Mouse (Mus musculus) regulatory T cell (primary cell): ENCODE results near the gene Olfr938.

Experiments used
- in situ Hi-C: fragments of 300-600 bp; cut with MboI, MseI; formaldehyde crosslinking; loops from one replicate; pipeline ENCODE4 v1.15.1; 2025; ENCODE audit warnings: high pct_unique_total_duplicates

The Olfr938 gene

GRCm38 (mm10) chr9:39078787-39079186 is at the start of gene Olfr938:
TSS of gene Olfr938 (minus strand) at chr9:39078887.
- in situ Hi-C loops = no loop called here

GRCm38 (mm10) chr9:39127831-39128230 is 49.1 kb upstream of the Olfr938 start, which contains the start of gene Olfr27:
TSS of gene Olfr27 (plus strand) at chr9:39128131.
- in situ Hi-C loops = no loop called here

GRCm38 (mm10) chr9:39127326-39127725 is 48.6 kb upstream of the Olfr938 start:
- in situ Hi-C loops = no loop called here

GRCm38 (mm10) chr9:39064851-39065250 is 13.8 kb downstream of the Olfr938 start, which contains the start of gene Olfr937:
TSS of gene Olfr937 (minus strand) at chr9:39064951.
- in situ Hi-C loops = no loop called here
